Mouse (Mus musculus) ES-E14 (cell line): ENCODE data around the gene Myct1.

ENCODE experiments used
- HCFC1 ChIP-seq: IDR thresholded peaks from 2 replicates; pipeline ENCODE4 v1.6.1; 2012; ENCODE audit warnings: low read length, inconsistent platforms, borderline replicate concordance; ENCODE audit not compliant: insufficient read depth
- ZC3H11A ChIP-seq: IDR thresholded peaks from 2 replicates; pipeline ENCODE4 v1.6.1; 2012; ENCODE audit warnings: low read depth, mild to moderate bottlenecking, inconsistent platforms, low read length, borderline replicate concordance

GRCm38 (mm10) chr10:5604371-5604770 lies 10.8 kb downstream of the Myct1 start:
- TF ChIP-seq ZC3H11A (no peak), HCFC1 (no peak)
